Mouse (Mus musculus) E14TG2a.4 (cell line): ENCODE results near the gene Shisa3.

Experiments
- H3K27me3 ChIP-seq: 2 replicates; pipeline ENCODE4 v1.6.1; 2014; ENCODE audit warnings: low read length, control low read depth; ENCODE audit not compliant: insufficient read depth
- H3K36me3 ChIP-seq: 2 replicates; pipeline ENCODE4 v1.6.1; 2014; ENCODE audit warnings: low read length, control low read depth; ENCODE audit not compliant: insufficient read depth
- H3K4me1 ChIP-seq: replicated peaks from 2 replicates; pipeline ENCODE4 v1.6.1; 2014; ENCODE audit warnings: low read depth, low read length, control low read depth
- H3K4me3 ChIP-seq: replicated peaks from 2 replicates; pipeline ENCODE4 v1.5.1; 2014; ENCODE audit warnings: mild to moderate bottlenecking, low read length
- H3K9me3 ChIP-seq: 2 replicates; pipeline ENCODE4 v1.6.1; 2014; ENCODE audit warnings: low read length, control low read depth
- CTCF ChIP-seq: conservative IDR thresholded peaks from 2 replicates; pipeline ENCODE4 v1.5.1; 2014; ENCODE audit warnings: low read length
- NANOG ChIP-seq: IDR thresholded peaks from 2 replicates; pipeline ENCODE4 v1.6.1; 2014; ENCODE audit warnings: borderline replicate concordance, low read length, mixed read lengths
- POU5F1 ChIP-seq: IDR thresholded peaks from 2 replicates; pipeline ENCODE4 v1.6.1; 2014; ENCODE audit warnings: low read length, borderline replicate concordance

Shisa3 gene

GRCm38 (mm10) chr5:67629861-67630260, 22.2 kb downstream of the Shisa3 start:
- TF ChIP-seq NANOG (no peak), POU5F1 (no peak), CTCF (no peak)

GRCm38 (mm10) chr5:67631261-67631660, 23.6 kb downstream of the Shisa3 start:
- no peaks in the 10 kb centered on the region for H3K27me3 ChIP-seq
- H3K9me3 ChIP-seq, result peaks cover 6% of the 10 kb centered on the region; the same call in 1 of the 2 replicates
- no peak overlapping the region for H3K4me3 ChIP-seq
- peaks cover 52% of the 10 kb centered on the region for H3K4me1 ChIP-seq
- peaks cover 4% of the 10 kb centered on the region; the same call in 1 of the 2 replicates for H3K36me3 ChIP-seq
- no peak for TF ChIP-seq NANOG
- no peak for TF ChIP-seq POU5F1
- no peak for TF ChIP-seq CTCF

More at GRCm38 (mm10) chr5:67629861-67630260, 22.2 kb downstream of the Shisa3 start:
- no peak overlapping the region for H3K4me3 ChIP-seq
- H3K36me3 ChIP-seq, result peaks cover 4% of the 10 kb centered on the region; the same call in 1 of the 2 replicates
- H3K4me1 ChIP-seq, result peaks cover 48% of the 10 kb centered on the region
- peaks cover 13% of the 10 kb centered on the region for H3K9me3 ChIP-seq
- no peaks in the 10 kb centered on the region for H3K27me3 ChIP-seq

- Histone ChIP-seq H3K9me3 (no peaks in the 10 kb centered on the region), H3K4me3 (peak overlapping the region; percentile 67), H3K27me3 (no peaks in the 10 kb centered on the region), H3K4me1 (peaks cover 47% of the 10 kb centered on the region), H3K36me3 (no peaks in the 10 kb centered on the region; the same call in 1 of the 2 replicates)
- TF ChIP-seq POU5F1, result peak; percentile 91; the same call in 1 of the 2 replicates
- TF ChIP-seq NANOG, result peak; percentile 71; the same call in 1 of the 2 replicates
- no peak for TF ChIP-seq CTCF
Measured at GRCm38 (mm10) chr5:67633138-67633782, 25.6 kb downstream of the Shisa3 start.

GRCm38 (mm10) chr5:67633831-67634268, 26.2 kb downstream of the Shisa3 start:
- no peak for TF ChIP-seq NANOG
- TF ChIP-seq POU5F1, result no peak
- no peak for TF ChIP-seq CTCF
- Histone ChIP-seq H3K27me3 (no peaks in the 10 kb centered on the region), H3K4me3 (peak overlapping the region; percentile 67), H3K4me1 (peaks cover 42% of the 10 kb centered on the region), H3K36me3 (no peaks in the 10 kb centered on the region; the same call in 1 of the 2 replicates), H3K9me3 (no peaks in the 10 kb centered on the region)

GRCm38 (mm10) chr5:67634339-67634738, 26.7 kb downstream of the Shisa3 start:
- TF ChIP-seq NANOG (no peak), POU5F1 (no peak), CTCF (no peak)
- Histone ChIP-seq H3K4me3 (peak overlapping the region; percentile 67), H3K4me1 (peaks cover 38% of the 10 kb centered on the region), H3K27me3 (no peaks in the 10 kb centered on the region), H3K36me3 (no peaks in the 10 kb centered on the region; the same call in 1 of the 2 replicates), H3K9me3 (no peaks in the 10 kb centered on the region)

GRCm38 (mm10) chr5:67640596-67641312, 33.1 kb downstream of the Shisa3 start:
- TF ChIP-seq NANOG, result no peak
- TF ChIP-seq POU5F1, result no peak
- no peak for TF ChIP-seq CTCF
- no peaks in the 10 kb centered on the region for H3K27me3 ChIP-seq
- H3K9me3 ChIP-seq, result no peaks in the 10 kb centered on the region
- peaks cover 6% of the 10 kb centered on the region for H3K36me3 ChIP-seq
- no peak overlapping the region for H3K4me3 ChIP-seq
- H3K4me1 ChIP-seq, result peaks cover 3% of the 10 kb centered on the region; the same call in 1 of the 2 replicates

- H3K27me3 ChIP-seq, result no peaks in the 10 kb centered on the region
- TF ChIP-seq POU5F1, result no peak
- no peak for TF ChIP-seq NANOG
- no peak for TF ChIP-seq CTCF
- no peaks in the 10 kb centered on the region for H3K9me3 ChIP-seq
- H3K36me3 ChIP-seq, result peaks cover 6% of the 10 kb centered on the region
- H3K4me3 ChIP-seq, result no peak overlapping the region
- H3K4me1 ChIP-seq, result no peaks in the 10 kb centered on the region
Measured at GRCm38 (mm10) chr5:67641406-67642120, 33.9 kb downstream of the Shisa3 start.

GRCm38 (mm10) chr5:67643537-67644255, 36.0 kb downstream of the Shisa3 start:
- Histone ChIP-seq H3K36me3 (peaks cover 6% of the 10 kb centered on the region; the same call in 1 of the 2 replicates), H3K27me3 (no peaks in the 10 kb centered on the region), H3K4me1 (no peaks in the 10 kb centered on the region), H3K9me3 (no peaks in the 10 kb centered on the region), H3K4me3 (no peak overlapping the region)
- TF ChIP-seq CTCF (no peak), POU5F1 (no peak), NANOG (no peak)
